ENCODE assay signal across 8 mouse cellular contexts in the genomic region with DNA sequence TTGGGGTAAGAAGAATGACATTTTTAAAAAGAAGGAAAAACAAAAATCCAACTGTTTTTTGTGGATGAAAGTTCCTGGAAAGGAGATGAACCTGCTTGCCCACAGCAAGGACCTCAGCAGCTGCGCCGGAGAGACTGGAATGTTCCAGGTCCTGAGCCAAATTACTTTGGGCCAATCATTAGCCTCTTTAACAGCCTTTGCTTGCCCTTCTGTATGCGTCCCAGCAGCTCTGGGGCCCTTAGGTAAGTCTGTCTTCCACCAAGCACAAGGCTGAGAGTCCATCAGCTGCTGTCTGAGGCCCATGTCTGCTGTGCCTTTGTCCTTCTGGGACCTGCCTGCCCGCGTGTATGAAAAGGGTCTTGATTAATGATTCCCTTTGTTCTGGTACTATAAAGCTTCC.
DNase-seq lines count a peak whose midpoint lies in the region; ATAC-seq lines count a peak whose summit lies in the region.

No protein-coding gene starts in this region.

- no peaks in the 10 kb centered on the region for H3K27me3 ChIP-seq in limb, embryonic 13.5 days

- 43% methylated on average over 5 of the region's 5 CpGs for WGBS in limb, embryonic 13.5 days

- H3K36me3 ChIP-seq in limb, embryonic 13.5 days, result no peaks in the 10 kb centered on the region

- H3K27ac ChIP-seq in brown adipose tissue, adult 24 weeks (replicated peaks; ENCODE audit: low read depth, low read length), result peak overlapping the region; percentile 81
- H3K27ac ChIP-seq in limb, embryonic 13.5 days, result peak overlapping the region; percentile 78; the same call in 1 of the 2 replicates

- H3K4me2 ChIP-seq in limb, embryonic 13.5 days (replicated peaks), result 0 out of 2 replicates have a peak overlapping the region, but pooled peaks have one; percentile 9

- DNase-seq in adipocyte (ENCODE audit: low spot score), result peak; percentile 79
- peak; percentile 65 for DNase-seq in heart, postnatal 25 days (ENCODE audit: low spot score)
- DNase-seq in cerebellum, adult 18-20 months, result no peak
- DNase-seq in left cerebral cortex, postnatal 4 days, result no peak

- H3K9me3 ChIP-seq in limb, embryonic 13.5 days, result peaks cover 7% of the 10 kb centered on the region; the same call in 1 of the 2 replicates

- no peak overlapping the region for H3K4me3 ChIP-seq in brown adipose tissue, adult 24 weeks (ENCODE audit: insufficient read depth, low read depth, low read length)
- no peak overlapping the region for H3K4me3 ChIP-seq in limb, embryonic 13.5 days

- no peak overlapping the region for H3K9ac ChIP-seq in limb, embryonic 13.5 days

- peaks cover 6% of the 10 kb centered on the region; the same call in 1 of the 2 replicates for H3K4me1 ChIP-seq in brown adipose tissue, adult 24 weeks (ENCODE audit: control insufficient read depth, insufficient read depth, insufficient read length, low read length)
- H3K4me1 ChIP-seq in limb, embryonic 13.5 days, result peaks cover 44% of the 10 kb centered on the region

- intact Hi-C loops in heart, postnatal 25 days (cut with DNase I), result loop anchor here (5.0 kb wide), 2 partner anchors 113 to 188 kb away; partner anchors contain the start of gene Foxo3
- intact Hi-C loops in left cerebral cortex, postnatal 4 days (cut with DNase I), result no loop called here

- peak; percentile 59; the same call in 1 of the 2 replicates for ATAC-seq in limb, embryonic 13.5 days (ENCODE audit: low FRiP score, low read depth)
- no peak for ATAC-seq in inflammation-experienced regulatory T-cells, adult 6 months
- ATAC-seq in megakaryocyte, adult 5-6 weeks (ENCODE audit: poor library complexity, severe bottlenecking), result no peak

Comparison
In these comparisons a context has a peak if more than half of its experiments do, and no peak if none do; other contexts are left out.
1. DNase-seq: peak in adipocyte (single experiment) and heart, postnatal 25 days (single experiment); none in cerebellum, adult 18-20 months (0 of 2) and left cerebral cortex, postnatal 4 days (single experiment).